Mouse (Mus musculus) gastrocnemius, adult 2 months (tissue): ENCODE data around the gene Wdr59. TPM values are rescaled to one million over a fixed set of nuclear protein-coding genes. Genes with fewer than 3 reads are reported as not detected.
A peak's percentile ranks its signal among the peaks of the same experiment; 100 is the strongest.
"Not testable (repeated sequence)": the region's sequence is repeated elsewhere in the genome, so short reads cannot be mapped to it uniquely, and the experiment has no call there.

Source experiments
- DNase-seq: peaks from one replicate; pipeline ENCODE4 v3.0.0; 2022
- H3K27ac ChIP-seq: fragments of 200-600 bp; 2 replicates; pipeline ENCODE4 v1.8.1; 2022; ENCODE audit warnings: mild to moderate bottlenecking
- H3K4me3 ChIP-seq: fragments of 200-600 bp; 2 replicates; pipeline ENCODE4 v1.8.1; 2022; ENCODE audit warnings: mild to moderate bottlenecking, moderate library complexity
- CTCF ChIP-seq: fragments of 200-600 bp; IDR thresholded peaks from 2 replicates; pipeline ENCODE4 v1.8.1; 2022; ENCODE audit warnings: antibody characterized with exemption, mild to moderate bottlenecking, moderate library complexity
- intact Hi-C: fragments of 180-260 bp; cut with DNase I; formaldehyde crosslinking; loops from one replicate; pipeline ENCODE4 v1.15.1; 2025
- total RNA-seq, 2 experiments: library from RNA; stranded (reverse); gene quantifications; 2 replicates each; pipeline ENCODE4 v1.2.3; 2021

Wdr59 gene
- total RNA-seq, 2 experiments from 2014 or later, result 7.9 to 8.2 TPM

DNA sequence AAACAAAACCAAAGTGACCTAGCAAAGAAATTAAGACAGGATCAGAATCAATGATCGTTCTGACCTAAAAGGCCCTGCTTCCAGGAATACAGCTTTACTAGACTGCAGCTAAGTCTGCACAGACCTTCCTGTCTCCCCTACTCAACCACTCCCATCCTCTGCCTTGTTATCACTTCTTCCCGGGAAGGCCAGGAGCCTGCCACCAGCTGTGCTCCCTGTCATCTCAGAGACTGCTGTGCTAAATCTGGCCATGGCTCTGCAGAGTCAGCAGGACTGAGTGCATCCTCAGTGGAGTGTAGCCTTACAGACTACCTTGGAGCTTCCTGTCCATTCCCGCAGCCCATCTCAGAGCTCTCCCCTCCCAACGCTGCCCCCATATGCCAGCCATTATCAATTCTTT, 11.5 kb downstream of the Wdr59 start:
- H3K27ac ChIP-seq, result peak overlapping the region; percentile 53
- no peak for TF ChIP-seq CTCF
- DNase-seq, result peak; percentile 50
- intact Hi-C loops, result no loop called here
- no peak overlapping the region for H3K4me3 ChIP-seq

DNA sequence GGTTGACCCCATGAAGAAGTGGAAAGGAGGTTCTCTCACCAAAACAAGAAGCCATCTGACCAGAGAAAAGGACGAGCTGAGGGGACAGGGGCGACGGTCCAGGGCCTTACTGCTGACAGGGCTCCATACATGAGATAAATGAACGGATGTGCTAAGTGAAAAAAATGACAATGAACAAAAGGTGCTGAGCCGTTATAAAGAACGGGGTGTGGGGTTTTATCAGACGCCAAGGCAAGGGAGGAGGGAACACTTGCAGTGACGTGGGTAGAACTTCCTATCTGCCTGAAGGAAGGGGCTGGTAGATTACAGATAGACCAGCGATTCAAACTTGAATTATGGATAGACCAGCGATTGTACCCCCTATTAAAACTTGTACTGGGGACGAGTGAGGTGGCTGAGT, 12.6 kb downstream of the Wdr59 start:
- no peak for TF ChIP-seq CTCF
- peak overlapping the region; percentile 70 for H3K27ac ChIP-seq
- intact Hi-C loops, result no loop called here
- peak overlapping the region; percentile 13; the same call in 1 of the 2 replicates for H3K4me3 ChIP-seq
- no peak for DNase-seq

GRCm38 (mm10) chr8:111508566-111508965, 13.3 kb downstream of the Wdr59 start:
- TF ChIP-seq CTCF, result no peak
- intact Hi-C loops, result no loop called here
- no peak overlapping the region for H3K4me3 ChIP-seq
- peak overlapping the region; percentile 70; the same call in 1 of the 2 replicates for H3K27ac ChIP-seq
- DNase-seq, result no peak

DNA sequence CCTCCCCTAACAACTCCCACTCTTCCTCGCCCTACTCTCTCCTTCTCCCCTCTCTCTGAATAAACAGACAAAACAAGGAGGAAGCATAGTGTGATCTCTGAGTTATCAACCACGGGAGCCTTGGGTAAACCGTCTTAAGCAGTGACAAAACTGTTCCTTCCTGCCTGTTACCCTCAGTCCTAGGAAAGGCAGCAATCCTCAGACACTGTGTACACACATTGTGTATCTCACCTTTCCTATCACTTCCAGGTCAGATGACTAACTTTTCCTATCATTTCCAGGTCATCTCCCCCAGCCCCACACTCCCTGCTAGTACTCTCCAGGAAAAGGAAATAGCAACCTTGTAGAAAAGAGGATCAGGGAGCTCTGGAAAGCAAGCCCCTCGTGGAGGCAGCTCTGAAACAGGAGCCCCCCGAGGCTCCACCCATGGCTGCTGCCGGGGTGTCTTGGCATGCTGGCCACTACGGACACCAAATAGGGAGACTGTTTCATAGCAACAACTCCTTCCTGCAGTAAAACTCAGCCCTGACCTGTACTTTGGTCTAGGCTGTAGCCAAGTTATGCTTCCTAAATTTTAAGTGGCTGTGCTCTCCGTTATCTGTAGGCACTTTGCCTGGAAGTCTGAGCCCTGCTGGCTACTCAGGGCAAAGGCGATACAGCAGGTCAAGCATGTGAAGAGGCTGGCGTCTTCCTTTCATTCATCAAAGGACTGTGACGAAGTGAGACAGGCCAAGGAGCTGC, 20.0 kb downstream of the Wdr59 start:
- TF ChIP-seq CTCF, result no peak
- intact Hi-C loops, result no loop called here
- Histone ChIP-seq H3K27ac (no peak overlapping the region), H3K4me3 (no peak overlapping the region)
- no peak for DNase-seq

- H3K4me3 ChIP-seq, intact Hi-C loops, H3K27ac ChIP-seq, DNase-seq: not testable (repeated sequence)
Observed at GRCm38 (mm10) chr8:111498249-111498648, 23.6 kb downstream of the Wdr59 start.

DNA sequence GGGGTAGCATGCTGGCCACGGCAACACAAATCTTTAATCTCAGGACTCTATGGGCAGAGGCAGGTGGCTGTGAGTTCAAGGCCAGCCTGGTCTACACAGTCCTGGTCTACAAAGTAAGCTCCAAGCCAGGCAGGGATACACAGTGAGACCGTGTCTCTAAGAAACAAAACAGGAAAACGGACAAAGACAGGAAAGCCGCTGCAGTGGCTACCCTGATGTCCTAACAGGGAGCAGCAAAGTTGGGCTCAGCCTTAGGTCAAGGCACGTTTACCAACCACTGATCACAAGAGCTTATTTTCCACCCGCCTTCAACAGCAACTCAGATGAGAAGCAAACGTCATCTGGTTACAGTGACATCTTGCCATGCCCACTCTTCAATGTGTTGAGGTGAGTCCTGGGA, 25.6 kb downstream of the Wdr59 start:
- intact Hi-C loops, result no loop called here
- TF ChIP-seq CTCF, result no peak
- peak overlapping the region; percentile 81 for H3K27ac ChIP-seq

DNA sequence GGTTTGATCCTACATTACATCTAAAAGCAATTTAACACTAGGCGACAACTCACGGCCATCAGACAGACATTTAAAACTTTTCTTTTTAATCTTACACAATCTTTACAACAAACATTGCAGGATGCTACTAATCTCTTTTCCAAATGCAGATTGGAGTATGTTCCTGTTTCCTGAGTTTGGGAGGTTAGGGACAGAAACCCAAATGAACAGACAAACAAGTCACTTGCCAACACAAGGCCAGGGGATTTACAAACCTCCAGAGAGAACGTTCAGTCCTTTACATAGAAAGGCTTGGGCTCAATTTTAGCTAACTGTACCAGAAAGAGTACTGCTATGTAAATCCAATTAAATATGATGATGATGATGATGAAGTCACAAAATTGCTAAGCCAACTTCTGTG, 28.7 kb downstream of the Wdr59 start:
- DNase-seq, result no peak
- intact Hi-C loops, result no loop called here
- peak overlapping the region; percentile 79 for H3K27ac ChIP-seq
- no peak overlapping the region; the same call in 1 of the 2 replicates for H3K4me3 ChIP-seq
- TF ChIP-seq CTCF, result no peak

More for the DNA sequence above, 25.6 kb downstream of the Wdr59 start:
- DNase-seq, result no peak
- 0 out of 2 replicates have a peak overlapping the region, but pooled peaks have one; percentile 17 for H3K4me3 ChIP-seq

- intact Hi-C loops, result no loop called here
- no peak for DNase-seq
- H3K4me3 ChIP-seq, result no peak overlapping the region
- TF ChIP-seq CTCF, result no peak
- H3K27ac ChIP-seq, result peak overlapping the region; percentile 79
Observed at GRCm38 (mm10) chr8:111492508-111492907, 29.4 kb downstream of the Wdr59 start.

DNA sequence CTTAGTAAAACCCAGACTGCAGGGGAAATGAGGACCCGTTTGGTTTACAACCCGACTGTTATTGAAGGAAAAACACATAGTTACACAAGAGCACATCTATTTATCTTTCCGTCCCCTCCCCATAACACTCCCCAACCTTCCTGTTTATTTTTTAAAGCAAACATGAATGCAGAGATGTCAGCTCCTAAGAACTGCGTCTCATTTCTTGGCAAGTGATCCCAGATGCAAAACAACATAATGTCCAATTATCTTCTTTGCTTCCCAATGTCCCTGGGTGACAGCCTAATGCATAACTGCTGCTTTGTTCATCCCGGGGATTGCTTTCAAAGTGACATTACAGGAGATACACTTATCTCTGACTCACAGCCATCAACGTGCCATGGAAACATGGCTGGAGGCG, 30.7 kb downstream of the Wdr59 start:
- intact Hi-C loops, result no loop called here
- Histone ChIP-seq H3K4me3 (no peak overlapping the region), H3K27ac (peak overlapping the region; percentile 53)
- no peak for DNase-seq
- no peak for TF ChIP-seq CTCF

DNA sequence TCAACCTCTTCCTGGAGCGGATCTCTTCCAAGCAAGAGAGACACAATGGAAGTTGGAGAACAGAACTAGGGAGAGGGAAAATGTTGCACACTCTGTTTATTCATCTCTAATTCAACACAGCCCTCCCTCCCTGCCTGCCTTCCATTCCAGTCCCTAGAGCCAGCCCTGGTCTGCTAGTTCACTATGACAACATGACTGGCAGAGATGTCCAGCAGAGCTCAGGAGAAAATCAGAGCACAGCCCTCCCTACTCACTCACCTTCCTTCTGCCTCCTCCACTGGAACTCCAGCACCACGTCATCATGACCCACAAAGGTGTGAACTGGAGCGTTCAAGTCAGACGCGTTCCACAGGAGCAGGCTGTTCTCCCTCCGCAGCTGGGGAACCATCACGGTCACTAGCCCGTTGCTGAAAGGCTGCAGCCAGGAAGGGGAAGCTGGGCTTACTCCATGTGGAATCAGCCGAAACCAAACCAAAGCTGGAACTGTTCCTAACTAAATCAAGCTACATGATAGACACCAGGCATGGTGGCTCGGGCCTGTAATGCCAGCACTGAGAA, 31.8 kb downstream of the Wdr59 start:
- intact Hi-C loops, result no loop called here
- TF ChIP-seq CTCF, result no peak
- DNase-seq, result no peak
- H3K4me3 ChIP-seq, result no peak overlapping the region
- H3K27ac ChIP-seq, result peak overlapping the region; percentile 53

- intact Hi-C loops, result no loop called here
- H3K27ac ChIP-seq, result no peak overlapping the region
- DNase-seq, result no peak
- TF ChIP-seq CTCF, result no peak
- no peak overlapping the region for H3K4me3 ChIP-seq
Observed at GRCm38 (mm10) chr8:111480691-111481090, 41.2 kb downstream of the Wdr59 start.

GRCm38 (mm10) chr8:111477761-111478465, 44.0 kb downstream of the Wdr59 start:
- TF ChIP-seq CTCF, result no peak
- Histone ChIP-seq H3K27ac (no peak overlapping the region), H3K4me3 (no peak overlapping the region)
- DNase-seq, result no peak
- intact Hi-C loops, result no loop called here

DNA sequence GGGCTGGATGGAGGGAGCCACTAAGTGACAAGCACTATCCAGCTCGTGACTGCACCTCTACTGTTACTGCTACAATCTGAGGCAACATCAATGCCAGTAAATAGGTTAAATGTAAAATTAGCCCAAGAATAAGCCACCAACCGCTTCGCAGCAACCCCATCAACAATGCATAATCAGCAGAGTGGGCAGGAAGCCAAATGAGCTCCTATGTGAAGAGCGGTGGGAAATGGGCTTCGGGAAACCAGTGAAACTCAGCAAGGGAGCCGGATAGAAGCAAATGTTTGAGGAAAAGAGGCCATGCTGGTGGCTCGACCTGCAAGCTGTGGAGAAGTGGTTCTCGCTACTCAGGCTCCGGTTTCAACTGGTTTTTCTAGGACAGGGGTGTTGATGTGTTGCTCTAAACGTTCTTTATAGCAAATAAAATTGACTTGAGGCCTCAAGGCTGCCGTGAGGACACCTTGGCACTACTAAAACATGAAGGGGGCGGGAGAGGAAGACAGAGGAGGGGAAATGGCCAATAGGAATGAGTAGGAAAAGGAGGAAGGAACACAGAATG, 50.3 kb downstream of the Wdr59 start:
- no peak for TF ChIP-seq CTCF
- no peak overlapping the region for H3K4me3 ChIP-seq
- H3K27ac ChIP-seq, result no peak overlapping the region
- DNase-seq, result no peak
- intact Hi-C loops, result no loop called here
